Comparison of ENCODE assay signal across 7 mouse cellular contexts in the genomic region with DNA sequence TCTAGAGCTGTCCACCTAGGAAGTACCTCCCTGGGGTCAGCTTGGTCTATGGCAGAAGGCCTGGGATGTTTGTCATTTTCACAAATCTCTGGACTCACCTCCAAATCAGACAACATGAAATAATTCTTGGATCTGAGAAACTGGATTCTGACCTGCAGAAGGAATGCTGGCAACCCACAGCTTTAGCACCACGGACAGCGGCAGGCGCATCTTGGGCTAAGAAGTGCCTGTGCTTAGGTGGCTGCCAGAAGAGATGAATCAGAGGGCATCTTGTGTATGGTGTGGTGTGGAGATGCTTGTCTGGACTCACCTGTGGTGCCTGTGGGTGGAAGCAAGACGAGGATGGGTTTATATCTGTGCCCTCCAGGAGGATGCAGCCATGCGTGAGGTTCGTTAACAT. TPM values are rescaled to one million over a fixed set of nuclear protein-coding genes. Genes with fewer than 3 reads are reported as not detected.
DNase-seq lines count a peak whose midpoint lies in the region; ATAC-seq lines count a peak whose summit lies in the region.

No protein-coding gene starts in this region.

- ATAC-seq in erythroblast, adult 5-6 weeks (replicated peaks; ENCODE audit: low FRiP score, poor library complexity, severe bottlenecking) = no peak

- DNase-seq in urinary bladder, adult 18-20 months (ENCODE audit: low spot score in 2 of 2) = peak; percentile 10 to 24
- DNase-seq in urinary bladder, postnatal 10 days (ENCODE audit: low spot score) = no peak
- peak; percentile 31 to 36 for DNase-seq in adrenal gland, postnatal 4 days (ENCODE audit: low spot score in 2 of 2)
- peak; percentile 50 for DNase-seq in kidney, postnatal 14 days
- peak; percentile 82 for DNase-seq in testis, postnatal 10 days (ENCODE audit: low spot score)
- DNase-seq in T-cell, adult 2 months (ENCODE audit: low spot score) = no peak

RNA-seq across cellular contexts. Expression of gene C1ql2, which starts 8.5 kb away (rescaled TPM):
- under 1 TPM in 1 of 2 experiments, not detected in 1; 0.14 TPM for total RNA-seq in adrenal gland, postnatal 4 days (2021)
- not detected in 2 replicates for total RNA-seq in erythroblast, adult 5-6 weeks (2015; ENCODE audit: low replicate concordance)
- not detected in 2 replicates for total RNA-seq in erythroblast, adult 5-6 weeks (2017; ENCODE audit: low replicate concordance)

RNA-seq across cellular contexts. Expression of gene Steap3, which starts 59.3 kb away (rescaled TPM):
- total RNA-seq in adrenal gland, postnatal 4 days (2021) = 10 to 100 TPM; 31.0 to 35.7 TPM
- total RNA-seq in erythroblast, adult 5-6 weeks (2015; ENCODE audit: low replicate concordance) = 6.3 and 11.7 TPM in 2 replicates
- 6.1 and 6.4 TPM in 2 replicates for total RNA-seq in erythroblast, adult 5-6 weeks (2017; ENCODE audit: low replicate concordance)

Comparison
In these comparisons a context has a peak if more than half of its experiments do, and no peak if none do; other contexts are left out.
1. DNase-seq: peak in urinary bladder, adult 18-20 months (2 of 2), adrenal gland, postnatal 4 days (2 of 2), kidney, postnatal 14 days (single experiment) and testis, postnatal 10 days (single experiment); none in urinary bladder, postnatal 10 days (single experiment) and T-cell, adult 2 months (single experiment).